Mouse (Mus musculus) ovary, postnatal 14 days (tissue): Measurements from ENCODE around the gene Rdh16f2.
"Not testable (repeated sequence)": the region's sequence is repeated elsewhere in the genome, so short reads cannot be mapped to it uniquely, and the experiment has no call there.

Source experiments
- DNase-seq: peaks from one replicate; pipeline ENCODE4 v3.0.0; 2022; ENCODE audit warnings: low spot score

The Rdh16f2 gene

GRCm38 (mm10) chr10:127891481-127891880 is 25.2 kb downstream of the Rdh16f2 start:
- DNase-seq: no peak

- DNase-seq: not testable (repeated sequence)
Observed at GRCm38 (mm10) chr10:127893163-127894022, 27.1 kb downstream of the Rdh16f2 start.

- no peak for DNase-seq
Observed at GRCm38 (mm10) chr10:127896705-127897104, 30.4 kb downstream of the Rdh16f2 start.

GRCm38 (mm10) chr10:127897506-127897905 is 31.2 kb downstream of the Rdh16f2 start:
- no peak for DNase-seq

GRCm38 (mm10) chr10:127898218-127898617 is 31.9 kb downstream of the Rdh16f2 start, which contains the start of gene Sdr9c7:
Sdr9c7 (plus strand) TSS chr10:127898518.
- no peak for DNase-seq

- no peak for DNase-seq
Observed at GRCm38 (mm10) chr10:127899783-127900182, 33.5 kb downstream of the Rdh16f2 start.

GRCm38 (mm10) chr10:127901751-127902150 is 35.5 kb downstream of the Rdh16f2 start:
- DNase-seq: no peak

GRCm38 (mm10) chr10:127903116-127903515 is 36.8 kb downstream of the Rdh16f2 start:
- DNase-seq: no peak

GRCm38 (mm10) chr10:127904718-127905446 is 38.6 kb downstream of the Rdh16f2 start:
- DNase-seq: no peak

GRCm38 (mm10) chr10:127906138-127906537 is 39.9 kb downstream of the Rdh16f2 start:
- no peak for DNase-seq

GRCm38 (mm10) chr10:127907386-127907951 is 41.2 kb downstream of the Rdh16f2 start:
- DNase-seq: no peak

GRCm38 (mm10) chr10:127915578-127915977 is 49.3 kb downstream of the Rdh16f2 start:
- DNase-seq: no peak

- not testable (repeated sequence) for DNase-seq
Observed at GRCm38 (mm10) chr10:127917183-127917582, 50.9 kb downstream of the Rdh16f2 start.

- DNase-seq: no peak
Observed at GRCm38 (mm10) chr10:127917651-127918050, 51.4 kb downstream of the Rdh16f2 start.

- no peak for DNase-seq
Observed at GRCm38 (mm10) chr10:127922241-127922640, 56.0 kb downstream of the Rdh16f2 start.

- DNase-seq: no peak
Observed at GRCm38 (mm10) chr10:127923024-127923423, 56.8 kb downstream of the Rdh16f2 start.

- no peak for DNase-seq
Observed at GRCm38 (mm10) chr10:127924597-127925378, 58.5 kb downstream of the Rdh16f2 start.
